Mouse (Mus musculus): ENCODE data around the gene Arhgap30.

GRCm38 (mm10) chr1:171442413-171442760 lies 53.6 kb downstream of the Arhgap30 start:
- TF ChIP-seq RCOR1 (conservative IDR thresholded peaks at IDR 0.05; ENCODE audit: low read depth, low read length): no peak
- no peak for TF ChIP-seq CTCF (conservative IDR thresholded peaks at IDR 0.05 in 1 of 2, IDR thresholded peaks at IDR 0.05 in 1 of 2; ENCODE audit: low read depth in 2 of 2, low read length in 2 of 2)
- no peak for TF ChIP-seq ZKSCAN1 (IDR thresholded peaks at IDR 0.05; ENCODE audit: borderline replicate concordance, low read depth, low read length)
- TF ChIP-seq MXI1 (IDR thresholded peaks at IDR 0.05; ENCODE audit: low read depth, low read length): no peak
- TF ChIP-seq ZMIZ1 (IDR thresholded peaks at IDR 0.05; ENCODE audit: low read depth, low read length): no peak
- no peak for TF ChIP-seq POLR2A (IDR thresholded peaks at IDR 0.05; ENCODE audit: low read depth, low read length)
- TF ChIP-seq E2F4 (IDR thresholded peaks at IDR 0.05; ENCODE audit: insufficient replicate concordance, low read depth, low read length): no peak
- no peak for TF ChIP-seq ELF1 (IDR thresholded peaks at IDR 0.05; ENCODE audit: low read depth, low read length)
- TF ChIP-seq ZNF384 (IDR thresholded peaks at IDR 0.05; ENCODE audit: low read depth, low read length): no peak
- no peak for TF ChIP-seq USF2 (conservative IDR thresholded peaks at IDR 0.05; ENCODE audit: low read depth, low read length)
- no peak for TF ChIP-seq TCF12 (IDR thresholded peaks at IDR 0.05; ENCODE audit: low read depth, low read length)
- no peak for TF ChIP-seq CHD1 (IDR thresholded peaks at IDR 0.05; ENCODE audit: low read depth, low read length)
- TF ChIP-seq EP300 (IDR thresholded peaks at IDR 0.05; ENCODE audit: low read length): no peak

All from CH12.LX (cell line).